Mouse (Mus musculus) embryo, embryonic 11.5 days (tissue): ENCODE results near the gene Podnl1.

ENCODE experiments used
- DNase-seq: peaks from one replicate; pipeline ENCODE4 v3.0.0-alpha.2; 2012; ENCODE audit warnings: low read depth, low spot score

Gene Podnl1

DNA sequence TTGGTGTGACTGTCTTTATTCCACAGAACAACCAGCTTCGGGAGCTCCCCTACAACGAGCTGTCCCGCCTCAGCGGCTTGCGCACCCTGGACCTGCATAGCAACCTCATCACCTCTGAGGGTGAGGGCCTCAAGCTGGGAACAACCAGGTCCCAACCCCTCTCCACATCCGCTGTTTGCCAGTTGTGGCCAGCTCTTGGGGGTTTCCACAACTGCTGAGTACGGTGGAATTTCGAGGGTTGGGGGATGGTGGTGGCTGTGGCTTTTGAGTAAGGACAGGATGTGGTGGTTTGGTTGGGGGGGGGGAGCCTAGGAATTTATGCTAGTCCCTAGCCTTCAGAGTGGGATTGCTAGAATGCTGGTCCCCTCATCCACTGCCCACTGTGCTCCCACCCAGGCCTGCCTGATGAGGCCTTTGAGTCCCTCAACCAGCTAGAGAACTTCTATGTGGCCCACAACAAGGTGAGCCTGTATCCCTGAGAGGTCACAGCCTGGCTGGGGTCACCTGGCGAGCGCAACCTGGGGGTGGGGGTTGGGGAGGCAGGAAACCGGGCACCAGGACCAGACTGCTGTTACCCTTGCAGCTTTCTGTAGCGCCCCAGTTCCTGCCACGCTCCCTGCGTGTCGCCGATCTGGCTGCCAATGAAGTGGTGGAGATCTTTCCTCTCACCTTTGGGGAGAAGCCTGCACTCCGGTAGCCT lies 1.6 kb downstream of the Podnl1 start:
- DNase-seq: no peak

DNA sequence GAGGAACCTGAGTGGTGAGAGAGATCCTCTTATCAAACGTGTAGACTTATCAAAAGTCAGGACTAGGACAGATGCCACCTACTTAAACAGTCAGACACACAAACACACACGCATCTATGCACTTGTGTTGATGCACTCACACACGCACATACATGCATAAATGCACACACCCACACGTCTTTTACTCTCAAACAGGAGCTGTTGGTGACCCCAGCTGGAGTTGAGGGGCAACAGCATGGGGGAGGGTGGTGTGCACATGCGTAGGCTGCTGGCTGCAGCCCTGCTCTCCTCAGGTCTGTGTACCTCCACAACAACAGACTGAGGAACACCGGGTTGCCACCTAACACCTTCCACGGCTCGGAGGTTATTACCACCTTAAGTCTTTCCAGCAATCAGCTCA lies 2.5 kb downstream of the Podnl1 start:
- no peak for DNase-seq

DNA sequence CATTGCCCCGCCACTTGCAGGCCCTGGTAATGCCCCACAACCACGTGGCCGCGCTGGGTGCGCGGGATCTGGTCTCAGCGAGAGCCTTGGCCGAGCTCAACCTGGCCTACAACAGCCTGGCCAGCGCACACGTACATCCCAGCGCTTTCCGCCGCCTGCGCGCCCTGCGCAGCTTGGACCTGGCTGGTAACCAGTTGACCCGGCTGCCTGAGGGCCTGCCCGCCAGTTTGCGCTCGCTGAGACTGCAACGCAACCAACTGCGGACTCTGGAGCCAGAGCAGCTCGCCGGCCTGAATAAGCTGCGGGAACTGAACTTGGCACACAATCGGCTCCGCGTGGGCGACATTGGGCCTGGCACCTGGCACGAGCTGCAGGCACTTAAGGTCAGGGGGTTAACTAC lies 5.0 kb downstream of the Podnl1 start:
- no peak for DNase-seq

DNA sequence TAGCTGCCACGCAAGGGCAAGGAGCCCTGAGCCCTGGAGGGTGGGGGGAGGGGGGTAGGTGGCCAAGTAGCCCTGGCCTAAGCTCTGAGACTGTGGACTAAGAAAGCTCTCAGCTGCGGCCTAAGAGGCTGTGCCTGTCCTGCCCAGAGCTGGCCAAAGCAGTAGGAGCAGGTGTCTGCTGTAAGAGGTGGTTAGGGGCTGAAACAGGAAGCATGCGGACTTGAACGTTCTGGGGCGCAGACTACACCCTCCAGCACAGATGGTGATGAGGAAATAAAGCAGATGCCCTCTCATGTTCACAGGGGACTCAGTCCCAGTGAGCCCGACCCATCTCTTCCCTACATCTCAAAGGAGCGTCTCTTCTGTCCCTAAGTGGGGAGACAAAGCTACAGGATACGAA lies 6.4 kb downstream of the Podnl1 start:
- no peak for DNase-seq

DNA sequence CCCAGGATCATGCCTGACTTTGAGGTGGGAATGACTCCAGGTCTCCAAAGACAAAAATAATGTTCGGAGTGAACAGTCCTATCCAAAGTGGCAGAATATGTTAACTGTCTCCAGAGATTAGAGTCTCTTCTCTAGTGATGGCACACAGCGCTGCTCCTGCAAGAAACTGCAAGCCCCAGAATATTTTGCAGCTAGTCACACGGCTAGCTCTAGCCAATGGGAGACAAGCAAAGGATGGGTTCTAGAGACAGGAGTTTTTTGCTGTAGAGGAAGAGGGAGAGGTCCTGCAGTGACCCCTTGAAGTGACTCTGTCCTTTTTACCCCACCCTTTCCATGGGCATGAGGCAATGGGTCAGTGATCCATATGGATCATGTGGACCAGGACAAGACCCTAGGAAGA lies 12.1 kb downstream of the Podnl1 start:
- DNase-seq: no peak

DNA sequence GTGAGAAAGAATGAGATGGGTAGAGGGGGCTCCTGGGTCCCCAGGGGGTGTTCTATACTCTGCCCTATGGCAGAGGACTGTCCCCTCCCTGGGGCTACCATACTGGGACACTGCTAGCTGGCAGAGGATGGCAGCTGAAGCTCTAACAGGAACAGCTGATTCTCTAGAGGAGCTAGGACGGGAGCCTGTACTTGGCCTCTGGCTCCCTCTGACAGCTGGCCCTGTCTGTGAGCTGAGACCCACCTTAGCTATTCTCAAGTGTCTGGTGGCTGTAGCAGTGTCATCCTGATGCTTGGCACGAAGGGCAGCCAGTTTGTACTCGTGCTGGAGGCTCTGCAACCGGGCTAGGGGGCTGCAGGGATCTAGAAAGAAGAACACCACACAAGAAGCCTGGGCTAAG lies 15.0 kb downstream of the Podnl1 start:
- no peak for DNase-seq

DNA sequence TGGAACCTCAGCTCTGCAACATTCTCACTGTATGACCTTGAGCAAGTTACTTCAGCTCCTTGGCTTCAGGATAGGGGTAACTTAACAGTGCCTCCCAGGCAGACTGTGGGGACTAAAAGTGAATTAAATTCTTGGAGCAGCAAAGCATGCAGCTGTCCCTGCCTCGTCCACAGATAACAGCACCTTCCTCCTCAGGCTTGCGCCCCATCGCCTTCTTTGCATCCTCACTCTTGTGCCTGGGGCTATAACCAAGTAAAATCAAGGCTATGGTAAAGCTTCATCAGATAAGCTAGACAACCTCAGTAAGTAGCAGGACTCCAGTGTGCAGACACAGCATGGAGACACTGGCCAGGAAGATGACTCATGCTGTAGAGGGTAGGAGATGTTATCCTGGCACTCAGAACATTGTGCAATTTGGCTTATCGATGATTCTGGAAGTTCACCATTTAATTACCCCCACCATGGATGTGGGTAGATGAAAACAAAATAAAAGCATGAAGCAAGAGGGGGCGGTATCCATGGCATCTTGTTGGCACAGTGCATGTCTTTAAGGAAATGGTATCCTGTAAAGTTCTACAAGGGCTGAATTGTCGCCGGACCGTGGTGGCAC lies 19.0 kb downstream of the Podnl1 start:
- DNase-seq: no peak

DNA sequence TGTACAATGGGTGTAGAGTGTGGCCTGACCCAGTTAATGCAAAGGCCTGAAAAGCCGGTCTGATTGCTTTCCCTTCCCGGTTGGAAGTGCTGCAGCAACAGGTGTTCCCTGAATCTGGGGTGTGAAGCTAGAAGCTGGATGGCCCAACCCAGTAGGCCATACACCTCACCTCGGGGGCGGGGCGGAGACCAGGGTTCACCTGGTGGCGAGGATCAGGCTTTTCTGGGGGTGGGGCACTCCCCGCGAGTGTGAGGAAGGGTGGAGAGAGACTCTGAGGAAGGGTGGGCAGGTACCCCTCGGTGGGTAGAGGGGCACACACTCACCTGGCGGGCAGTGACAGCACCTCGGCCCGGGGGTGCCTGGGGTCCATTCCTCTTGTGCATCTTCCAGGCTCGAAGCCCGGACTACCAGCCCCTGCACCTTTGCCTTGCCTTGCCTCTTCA lies 21.6 kb downstream of the Podnl1 start:
- DNase-seq: no peak

DNA sequence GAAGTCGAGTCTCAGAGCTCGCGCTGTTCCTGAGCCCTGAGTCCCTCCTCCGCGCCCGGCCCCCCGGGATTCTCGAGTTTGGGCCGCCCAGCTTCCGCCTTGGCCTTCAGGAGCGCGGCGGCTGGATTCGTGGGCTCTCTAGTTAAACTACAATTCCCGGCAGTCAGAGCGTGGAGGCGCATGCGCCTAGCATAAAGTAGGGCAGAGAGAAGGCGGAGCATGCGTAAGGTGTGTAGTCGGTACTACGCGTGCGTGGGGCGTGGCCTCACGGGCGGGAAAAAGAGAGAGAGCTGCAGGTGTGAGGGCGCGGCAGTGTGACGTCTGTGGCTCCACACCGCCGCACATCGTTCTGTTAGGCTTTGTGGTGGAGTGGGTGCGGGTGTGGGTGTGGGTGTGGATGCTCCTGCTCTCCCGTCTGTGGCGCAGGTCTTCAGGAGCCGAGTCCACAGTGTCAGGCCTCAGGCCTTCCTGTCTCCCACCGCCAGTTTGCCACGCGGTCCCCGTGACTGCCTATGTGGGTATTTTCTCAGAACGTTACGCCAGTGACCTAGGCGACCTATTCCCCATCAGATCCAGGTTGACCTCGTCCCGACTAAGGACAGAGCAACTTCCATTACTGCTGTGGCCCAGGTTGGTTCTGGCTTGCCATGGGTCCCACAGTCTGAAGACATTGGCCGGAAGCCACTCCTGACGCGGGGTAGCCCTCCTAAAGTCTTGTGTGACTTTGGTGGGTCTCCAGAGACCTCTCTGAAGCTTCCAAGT lies 22.2 kb downstream of the Podnl1 start, which contains the start of the genes Cc2d1a and 4930432K21Rik:
TSS of gene Cc2d1a (minus strand) at position 168 of the 762 bp plus-strand sequence.
TSS of gene 4930432K21Rik (plus strand) at position 257 of the 762 bp plus-strand sequence.
- peak; percentile 95 for DNase-seq

DNA sequence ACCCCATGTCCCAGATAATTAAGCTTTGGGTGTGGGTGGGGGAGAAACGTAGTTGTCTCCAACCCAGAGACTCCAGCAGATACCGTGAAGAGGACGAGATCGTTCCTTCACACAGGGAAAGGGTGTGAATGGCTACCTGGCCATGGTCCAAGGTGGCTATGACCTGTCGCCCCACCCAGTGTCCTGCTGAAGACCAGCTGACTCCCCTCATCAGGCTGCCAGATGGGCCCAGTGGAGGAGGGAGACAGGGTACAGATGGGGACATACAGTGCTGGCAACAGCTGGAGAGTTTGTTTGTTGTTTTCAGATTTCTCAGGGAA lies 22.7 kb downstream of the Podnl1 start:
- DNase-seq: no peak

DNA sequence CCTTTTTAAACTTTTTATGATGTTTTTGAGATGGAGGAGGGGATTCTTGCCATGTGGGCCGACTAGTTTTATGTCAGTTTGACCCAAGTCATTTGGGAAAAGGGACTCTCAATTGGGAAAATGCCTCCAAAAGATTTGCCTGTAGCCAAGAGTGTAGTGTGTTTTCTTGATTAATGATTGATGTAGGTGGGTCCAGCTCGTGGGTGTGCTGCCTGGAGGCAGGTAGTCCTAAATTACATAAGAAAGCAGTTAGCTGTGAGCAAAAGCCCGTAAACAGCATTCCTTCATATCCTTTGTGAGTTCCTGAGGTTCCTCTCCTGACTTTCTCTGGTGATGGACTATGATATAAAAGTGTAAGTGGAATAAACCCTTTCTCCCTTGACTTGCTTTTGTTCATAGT lies 23.4 kb downstream of the Podnl1 start:
- no peak for DNase-seq

DNA sequence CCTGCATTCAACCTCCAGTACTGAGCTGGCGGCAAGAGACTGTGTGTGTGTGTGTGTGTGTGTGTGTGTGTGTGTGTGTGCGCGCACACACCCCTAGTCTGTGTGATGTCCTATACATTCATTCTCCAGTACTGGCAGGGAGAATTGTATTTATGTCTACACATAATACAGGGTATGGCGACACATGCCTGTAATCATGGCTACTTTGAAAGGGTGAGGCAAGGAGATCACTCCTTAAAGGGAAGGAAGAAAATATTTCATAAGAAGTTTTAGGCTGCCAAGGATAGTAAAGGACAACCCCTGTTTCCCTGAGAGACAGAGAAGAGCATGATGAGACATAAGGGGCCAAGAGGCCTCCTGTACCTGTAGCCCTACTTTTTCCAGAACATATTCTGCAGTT lies 31.8 kb downstream of the Podnl1 start:
- no peak for DNase-seq

DNA sequence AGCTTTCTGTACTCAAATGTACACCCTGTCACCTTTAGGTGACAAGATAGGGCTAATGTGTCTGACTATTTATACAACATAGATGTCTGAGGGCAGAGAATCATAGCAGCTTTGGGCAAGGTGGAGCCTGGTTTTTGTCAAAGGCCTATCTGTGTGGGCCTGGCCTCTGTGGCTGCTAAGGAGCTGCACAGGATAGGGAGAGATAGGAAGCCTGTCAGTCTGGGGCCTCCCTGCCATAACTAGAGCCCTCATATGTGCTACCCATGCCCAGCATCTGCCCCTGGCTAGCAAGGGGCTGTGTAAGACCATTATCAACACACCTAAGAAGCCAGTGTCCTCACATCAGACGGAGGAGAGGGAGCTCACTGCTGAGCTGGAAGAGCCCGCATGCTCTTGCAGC lies 41.9 kb downstream of the Podnl1 start:
- no peak for DNase-seq

DNA sequence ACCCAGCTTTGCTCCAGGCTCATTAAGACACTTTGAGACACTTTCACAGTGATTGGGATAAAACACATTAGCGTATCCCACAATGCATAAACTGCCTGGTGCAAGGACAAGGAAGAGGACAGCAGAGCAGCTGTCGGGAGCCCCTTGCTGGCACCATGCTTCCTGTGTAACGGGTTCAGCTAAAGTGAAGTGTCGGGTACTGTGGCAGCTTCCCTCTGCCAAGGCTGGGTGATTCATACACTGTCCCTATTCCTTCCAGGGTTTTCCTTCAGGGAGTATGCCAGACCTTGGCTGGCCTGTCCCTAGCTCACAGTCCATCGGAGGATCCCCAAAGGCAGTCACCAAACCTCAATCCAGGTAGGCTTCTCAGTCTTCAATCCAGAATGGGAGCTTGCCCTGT lies 44.3 kb downstream of the Podnl1 start:
- no peak for DNase-seq

DNA sequence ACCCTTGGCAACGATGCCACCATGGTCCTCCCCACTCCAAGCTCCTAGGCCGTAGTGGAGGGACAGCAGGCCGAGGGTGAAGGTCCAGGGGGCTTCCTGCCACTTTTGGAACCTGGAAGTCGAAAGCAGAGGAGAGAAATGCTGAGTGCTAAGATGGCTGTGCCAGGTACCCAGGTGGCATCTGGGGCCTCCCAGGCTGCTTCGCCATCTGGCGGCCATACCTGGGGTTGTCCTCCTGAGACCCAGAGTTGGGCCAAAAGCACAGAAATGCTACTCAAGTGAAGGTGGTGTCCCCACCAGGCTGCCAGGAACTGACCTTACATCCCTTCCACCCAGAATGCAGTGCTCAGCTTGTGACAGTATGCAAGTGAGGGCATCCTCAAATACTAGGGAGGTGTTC lies 48.1 kb downstream of the Podnl1 start:
- no peak for DNase-seq

DNA sequence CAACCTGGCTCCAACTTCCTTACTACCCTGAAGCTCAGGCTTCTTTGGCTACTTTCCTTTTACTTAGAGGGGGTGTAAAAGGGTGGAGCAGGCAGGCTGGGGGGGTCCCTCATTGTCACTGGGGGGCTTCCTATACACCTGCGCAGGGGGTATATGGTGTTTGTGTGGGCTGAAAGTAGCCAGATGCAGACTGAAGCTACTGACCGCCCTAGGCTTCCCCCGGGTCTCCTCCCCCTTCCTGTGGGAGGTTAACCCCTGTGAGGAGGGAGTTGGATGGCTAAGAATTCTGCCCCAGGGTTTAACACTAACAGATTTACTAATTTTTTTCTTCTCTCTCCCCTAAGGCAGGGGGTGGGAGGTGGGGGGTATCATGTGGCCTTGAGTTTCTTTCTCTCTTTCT lies 50.8 kb downstream of the Podnl1 start:
- no peak for DNase-seq

DNA sequence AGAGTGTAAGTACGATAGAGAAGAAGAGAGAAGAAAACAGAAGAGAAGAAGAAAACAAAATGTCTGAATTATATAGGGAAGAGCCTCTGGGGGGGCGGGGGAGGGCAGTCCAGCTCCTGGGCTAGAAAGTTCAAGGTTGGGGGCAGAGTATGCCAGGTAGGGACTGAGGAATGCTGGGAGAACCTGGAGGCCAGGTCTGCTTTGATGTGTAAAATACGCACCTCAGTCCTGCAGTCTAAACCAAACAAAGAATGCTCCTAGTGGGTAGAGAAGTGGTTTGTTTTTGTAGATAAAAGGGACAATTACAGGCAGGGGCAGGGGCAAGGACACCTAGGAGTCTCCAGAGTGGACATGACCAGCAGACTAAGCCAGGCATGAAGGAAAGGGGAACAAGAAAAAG lies 51.6 kb downstream of the Podnl1 start:
- no peak for DNase-seq

DNA sequence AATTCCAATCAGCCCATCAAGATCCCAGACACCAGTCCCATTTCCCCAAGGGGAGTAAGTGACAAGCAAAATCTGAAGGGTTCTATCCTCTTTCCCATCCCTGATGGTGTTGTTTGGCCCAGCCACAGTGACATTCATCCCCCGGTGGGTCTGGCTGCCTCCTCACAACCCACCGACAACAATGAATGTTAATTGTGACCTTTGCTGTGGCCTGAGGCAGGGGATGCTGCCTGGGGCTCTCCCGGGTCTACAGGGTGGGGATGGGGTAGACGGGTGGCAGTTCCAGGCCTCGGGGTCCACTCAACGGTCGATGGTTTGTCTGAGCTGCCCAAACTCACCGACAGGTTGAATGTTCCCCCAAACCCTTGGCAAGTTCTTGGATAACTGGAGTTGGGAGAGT lies 52.8 kb downstream of the Podnl1 start:
- DNase-seq: no peak

DNA sequence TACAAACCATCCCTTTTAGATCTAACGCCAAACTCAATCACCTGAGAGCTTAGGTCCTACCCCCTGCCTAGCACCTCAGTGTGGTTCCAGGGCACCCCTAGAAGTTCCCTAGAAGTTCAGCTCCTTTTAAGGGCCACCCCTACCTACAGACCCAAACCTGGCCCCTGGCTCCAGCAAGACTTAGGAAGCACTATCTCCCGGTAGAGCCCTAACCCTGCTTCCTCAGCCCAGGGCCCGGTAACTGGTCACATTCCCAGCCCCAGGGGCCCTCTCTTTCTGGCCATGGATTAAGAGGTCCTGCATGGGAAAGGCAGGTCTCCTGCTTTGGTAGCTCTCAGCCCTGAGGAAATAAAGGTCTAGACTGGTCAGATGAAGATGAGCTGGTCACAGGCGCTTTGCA lies 54.2 kb downstream of the Podnl1 start:
- no peak for DNase-seq

DNA sequence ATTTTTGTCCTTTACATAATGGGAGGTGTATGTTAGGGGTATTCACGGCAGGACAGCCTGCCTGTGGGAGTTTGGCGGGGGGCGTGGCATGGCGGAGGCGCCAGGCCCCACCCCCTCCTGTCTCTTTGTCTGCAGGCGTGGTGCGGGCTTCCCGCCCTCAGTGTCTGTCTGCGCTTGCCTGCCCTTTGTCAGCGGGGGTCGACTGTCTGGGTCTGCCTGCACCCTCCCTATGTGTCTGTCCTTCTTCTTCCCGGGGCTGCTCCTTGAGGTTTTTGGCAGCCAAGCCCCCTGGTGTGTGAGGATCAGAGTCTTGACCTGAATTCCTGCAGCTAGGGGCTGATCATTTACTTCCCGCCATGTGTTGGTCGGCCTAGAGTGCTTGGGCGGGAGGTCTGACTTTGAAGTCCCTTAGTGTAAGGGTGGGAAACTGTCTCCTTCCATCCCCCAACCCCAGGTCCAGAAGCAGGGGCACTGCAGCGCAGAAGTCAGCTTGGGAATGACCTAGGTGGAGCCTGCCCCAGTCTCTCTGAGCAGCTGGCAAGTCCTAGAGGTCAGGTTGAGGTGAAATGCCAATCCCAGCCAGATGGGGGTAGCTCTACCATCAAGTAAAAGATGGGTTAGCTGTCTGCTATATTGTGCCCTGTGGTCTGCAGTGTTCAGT lies 54.9 kb downstream of the Podnl1 start:
- DNase-seq: no peak
